Mouse (Mus musculus) right cerebral cortex, postnatal 10 days (tissue): Measurements from ENCODE around the gene Rnf220.

Experiments
- DNase-seq, 2 experiments: peaks; one replicate each; pipeline ENCODE4 v3.0.0; 2021; ENCODE audit warnings: low spot score in 2 of 2

Rnf220 gene

DNA sequence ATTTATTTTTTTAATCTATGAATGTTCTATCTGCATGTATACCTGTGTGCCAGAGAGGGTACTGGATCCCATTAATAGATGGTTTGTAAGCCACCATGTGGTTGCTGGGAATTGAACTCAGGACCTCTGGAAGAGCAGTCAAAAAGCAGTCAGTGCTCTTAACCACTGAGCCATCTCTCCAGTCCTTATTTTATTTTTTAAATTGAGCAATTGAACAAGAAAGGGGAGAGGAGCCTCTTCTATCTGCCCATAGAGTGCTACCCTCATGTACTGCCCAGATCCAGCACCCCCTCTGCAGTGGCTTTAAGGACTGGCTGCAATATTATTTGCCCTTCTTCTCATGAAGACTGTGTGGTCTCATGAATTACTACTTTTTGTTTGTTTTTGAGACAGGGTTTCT, 271.6 kb downstream of the Rnf220 start:
- no peak for DNase-seq

DNA sequence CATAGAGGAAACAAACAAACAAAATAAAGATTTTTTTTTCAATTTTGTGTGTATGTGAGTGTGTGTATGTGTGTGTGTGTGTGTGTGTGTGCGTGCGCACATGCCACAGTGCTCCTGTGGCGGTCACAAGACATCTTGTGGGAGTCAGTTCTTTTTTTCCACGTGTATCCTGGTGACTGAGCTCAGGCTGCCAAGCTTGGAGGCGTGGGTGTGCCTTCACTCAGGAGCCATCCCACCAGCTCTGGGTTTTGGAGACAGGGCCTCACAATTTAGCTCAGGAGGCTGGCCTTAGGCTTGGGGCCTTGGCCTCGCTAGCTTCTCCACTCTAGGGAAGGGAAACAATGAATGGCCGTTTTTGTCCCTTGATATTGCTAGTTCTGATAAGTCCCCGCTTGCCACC, 272.7 kb downstream of the Rnf220 start:
- DNase-seq: no peak

GRCm38 (mm10) chr4:117223001-117223400, 273.9 kb downstream of the Rnf220 start:
- DNase-seq: no peak

DNA sequence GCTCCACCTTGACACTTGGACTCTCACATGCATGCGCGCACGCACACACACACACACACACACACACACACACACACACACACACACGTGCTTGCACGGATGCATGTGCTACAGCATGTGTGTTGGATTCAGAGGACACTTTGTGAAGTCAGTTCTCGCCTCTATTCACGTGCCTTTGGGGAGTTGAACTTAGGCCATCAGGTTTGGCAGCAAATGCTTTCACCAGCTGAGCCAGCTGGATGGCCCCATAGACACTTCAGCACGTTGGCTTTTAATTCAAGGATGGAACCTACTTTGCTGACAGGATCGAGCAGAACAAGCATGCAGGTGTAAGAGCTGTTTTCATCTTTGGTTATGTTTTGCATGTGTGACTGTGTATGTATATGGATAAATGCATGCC, 275.0 kb downstream of the Rnf220 start:
- no peak for DNase-seq
